Mouse (Mus musculus) myocyte (in vitro differentiated cells): ENCODE results near the gene Ddost. TPM values are rescaled to one million over a fixed set of nuclear protein-coding genes. Genes with fewer than 3 reads are reported as not detected.

Experiments
- H3K27me3 ChIP-seq: one replicate; pipeline ENCODE4 v1.6.1; 2011; ENCODE audit not compliant: control insufficient read depth, insufficient read depth, insufficient read length
- H3K36me3 ChIP-seq: one replicate; pipeline ENCODE4 v1.6.1; 2011; ENCODE audit not compliant: control insufficient read depth, insufficient read depth
- H3K4me2 ChIP-seq: one replicate; pipeline ENCODE4 v1.6.1; 2011; ENCODE audit warnings: low read depth, control low read depth
- H3K4me3 ChIP-seq: one replicate; pipeline ENCODE4 v1.5.1; 2011; ENCODE audit warnings: mild to moderate bottlenecking, control low read depth, moderate library complexity
- H3K79me2 ChIP-seq: one replicate; pipeline ENCODE4 v1.6.1; 2011; ENCODE audit not compliant: control insufficient read depth, insufficient read depth
- H3ac ChIP-seq: one replicate; pipeline ENCODE4 v1.6.1; 2011; ENCODE audit not compliant: control insufficient read depth, insufficient read length
- CEBPB ChIP-seq: IDR thresholded peaks from 2 replicates; pipeline ENCODE4 v1.6.1; 2011; ENCODE audit warnings: mild to moderate bottlenecking, moderate library complexity; ENCODE audit not compliant: poor library complexity, insufficient read depth, severe bottlenecking
- E2F4 ChIP-seq: IDR thresholded peaks from one replicate; pipeline ENCODE4 v1.6.1; 2011; ENCODE audit warnings: mild to moderate bottlenecking, control low read depth, moderate library complexity; ENCODE audit not compliant: insufficient read depth
- MAX ChIP-seq: IDR thresholded peaks from one replicate; pipeline ENCODE4 v1.6.1; 2011; ENCODE audit warnings: low read depth, mild to moderate bottlenecking, control low read depth
- MYOD1 ChIP-seq, 3 experiments: IDR thresholded peaks; one replicate each; pipeline ENCODE4 v1.6.1; 2011; ENCODE audit warnings: control low read depth in 2 of 3, low read depth in 2 of 3, mild to moderate bottlenecking in 2 of 3, moderate library complexity in 1 of 3; ENCODE audit not compliant: insufficient read length in 2 of 3, control insufficient read depth in 1 of 3
- MYOG ChIP-seq, 3 experiments: IDR thresholded peaks; one replicate each; pipeline ENCODE4 v1.6.1; 2011; ENCODE audit warnings: control low read depth in 2 of 3, low read depth in 2 of 3, mild to moderate bottlenecking in 2 of 3; ENCODE audit not compliant: insufficient read length in 2 of 3, control insufficient read depth in 1 of 3, insufficient read depth in 1 of 3
- POLR2A ChIP-seq: IDR thresholded peaks from one replicate; pipeline ENCODE4 v1.6.1; 2011; ENCODE audit warnings: low read depth, mild to moderate bottlenecking, control low read depth, moderate library complexity; ENCODE audit not compliant: insufficient read length
- POLR2AphosphoS2 ChIP-seq: IDR thresholded peaks from one replicate; pipeline ENCODE4 v1.6.1; 2011; ENCODE audit warnings: low read depth, control low read depth; ENCODE audit not compliant: insufficient read length
- REST ChIP-seq: IDR thresholded peaks from one replicate; pipeline ENCODE4 v1.6.1; 2011; ENCODE audit warnings: mild to moderate bottlenecking, control low read depth, moderate library complexity; ENCODE audit not compliant: insufficient read depth, insufficient read length
- SRF ChIP-seq: IDR thresholded peaks from one replicate; pipeline ENCODE4 v1.6.1; 2011; ENCODE audit warnings: low read depth; ENCODE audit not compliant: control insufficient read depth, insufficient read length
- TCF12 ChIP-seq: IDR thresholded peaks from one replicate; pipeline ENCODE4 v1.6.1; 2011; ENCODE audit warnings: mild to moderate bottlenecking, control low read depth; ENCODE audit not compliant: poor library complexity, insufficient read depth, severe bottlenecking
- TCF3 ChIP-seq: IDR thresholded peaks from one replicate; pipeline ENCODE4 v1.6.1; 2011; ENCODE audit warnings: low read depth, control low read depth; ENCODE audit not compliant: insufficient read length
- USF1 ChIP-seq: IDR thresholded peaks from one replicate; pipeline ENCODE4 v1.6.1; 2011; ENCODE audit warnings: low read depth, mild to moderate bottlenecking, control low read depth, moderate library complexity
- polyA plus RNA-seq: library from polyadenylated mRNA; unstranded; fragments of >200 nt; fragmentation: generic; extraction: Trizol; gene quantifications from one replicate; pipeline ENCODE4 v1.2.1, GENCODE M21; 2012; ENCODE audit warnings: missing spikeins

Gene Ddost
- polyA plus RNA-seq, 1 experiment = 162 TPM

GRCm38 (mm10) chr4:138342048-138342447 is 37.5 kb downstream of the Ddost start:
- Histone ChIP-seq H3K4me3 (no peak overlapping the region), H3K36me3 (no peaks in the 10 kb centered on the region), H3K27me3 (no peaks in the 10 kb centered on the region), H3K4me2 (no peak overlapping the region), H3ac (no peak overlapping the region), H3K79me2 (no peaks in the 10 kb centered on the region)
- no peak for TF ChIP-seq MAX
- no peak for TF ChIP-seq TCF12
- TF ChIP-seq POLR2AphosphoS2 = no peak
- no peak for TF ChIP-seq MYOG (IDR thresholded peaks at IDR 0.05; ENCODE audit: control insufficient read depth in 1 of 3, insufficient read depth in 1 of 3, insufficient read length in 2 of 3, low read depth in 2 of 3)
- TF ChIP-seq E2F4 = no peak
- no peak for TF ChIP-seq CEBPB
- no peak for TF ChIP-seq POLR2A
- TF ChIP-seq TCF3 = no peak

- Histone ChIP-seq H3K27me3 (no peaks in the 10 kb centered on the region), H3K4me3 (no peak overlapping the region), H3K36me3 (no peaks in the 10 kb centered on the region), H3ac (no peak overlapping the region), H3K79me2 (no peaks in the 10 kb centered on the region), H3K4me2 (peak overlapping the region; percentile 76)
- TF ChIP-seq POLR2A (no peak), TCF3 (no peak)
These were observed 38.2 kb downstream of the Ddost start for GRCm38 (mm10) chr4:138342778-138343177.

- TF ChIP-seq CEBPB (no peak), TCF3 (no peak), E2F4 (no peak), MAX (no peak), MYOD1 (IDR thresholded peaks at IDR 0.05; ENCODE audit: control insufficient read depth in 1 of 3, insufficient read length in 2 of 3, low read depth in 2 of 3) (no peak), MYOG (IDR thresholded peaks at IDR 0.05; ENCODE audit: control insufficient read depth in 1 of 3, insufficient read depth in 1 of 3, insufficient read length in 2 of 3, low read depth in 2 of 3) (no peak), TCF12 (no peak), SRF (no peak), REST (no peak), USF1 (no peak), POLR2A (no peak), POLR2AphosphoS2 (no peak)
- H3K27me3 ChIP-seq = no peaks in the 10 kb centered on the region
- H3K4me3 ChIP-seq = no peak overlapping the region
- H3ac ChIP-seq = no peak overlapping the region
- H3K36me3 ChIP-seq = no peaks in the 10 kb centered on the region
- no peaks in the 10 kb centered on the region for H3K79me2 ChIP-seq
- peak overlapping the region; percentile 76 for H3K4me2 ChIP-seq
These were observed 38.9 kb downstream of the Ddost start for GRCm38 (mm10) chr4:138343341-138343837.

- Histone ChIP-seq H3K79me2 (no peaks in the 10 kb centered on the region), H3K36me3 (no peaks in the 10 kb centered on the region), H3ac (no peak overlapping the region), H3K27me3 (no peaks in the 10 kb centered on the region), H3K4me2 (peak overlapping the region; percentile 0), H3K4me3 (no peak overlapping the region)
- no peak for TF ChIP-seq POLR2A
- TF ChIP-seq POLR2AphosphoS2 = no peak
- no peak for TF ChIP-seq SRF
- no peak for TF ChIP-seq MYOD1 (IDR thresholded peaks at IDR 0.05; ENCODE audit: control insufficient read depth in 1 of 3, insufficient read length in 2 of 3, low read depth in 2 of 3)
- TF ChIP-seq REST = no peak
- no peak for TF ChIP-seq E2F4
- no peak for TF ChIP-seq MYOG (IDR thresholded peaks at IDR 0.05; ENCODE audit: control insufficient read depth in 1 of 3, insufficient read depth in 1 of 3, insufficient read length in 2 of 3, low read depth in 2 of 3)
- no peak for TF ChIP-seq USF1
- TF ChIP-seq TCF3 = no peak
- no peak for TF ChIP-seq MAX
These were observed 40.5 kb downstream of the Ddost start for GRCm38 (mm10) chr4:138344891-138345545.

- H3ac ChIP-seq = no peak overlapping the region
- no peak overlapping the region for H3K4me2 ChIP-seq
- H3K36me3 ChIP-seq = no peaks in the 10 kb centered on the region
- H3K27me3 ChIP-seq = no peaks in the 10 kb centered on the region
- no peak overlapping the region for H3K4me3 ChIP-seq
- H3K79me2 ChIP-seq = no peaks in the 10 kb centered on the region
- TF ChIP-seq MAX (no peak), SRF (no peak), MYOG (IDR thresholded peaks at IDR 0.05; ENCODE audit: control insufficient read depth in 1 of 3, insufficient read depth in 1 of 3, insufficient read length in 2 of 3, low read depth in 2 of 3) (no peak), MYOD1 (IDR thresholded peaks at IDR 0.05; ENCODE audit: control insufficient read depth in 1 of 3, insufficient read length in 2 of 3, low read depth in 2 of 3) (no peak)
These were observed 42.8 kb downstream of the Ddost start for GRCm38 (mm10) chr4:138347280-138347679.
